Mouse (Mus musculus) brain, embryonic 14.5 days (tissue): Measurements from ENCODE around the gene Agmo.

Source experiments
- CTCF ChIP-seq: fragments of 200-500 bp; IDR thresholded peaks from 2 replicates; pipeline ENCODE4 v1.5.1; 2012; ENCODE audit warnings: inconsistent platforms, mild to moderate bottlenecking, moderate library complexity, borderline replicate concordance; ENCODE audit not compliant: insufficient read depth, insufficient read length; ENCODE audit errors: extremely low read depth
- POLR2A ChIP-seq: fragments of 200-500 bp; IDR thresholded peaks from 2 replicates; pipeline ENCODE4 v1.6.1; 2012; ENCODE audit warnings: mild to moderate bottlenecking, inconsistent platforms, borderline replicate concordance; ENCODE audit not compliant: poor library complexity, insufficient read depth, insufficient read length, severe bottlenecking; ENCODE audit errors: extremely low read depth

DNA sequence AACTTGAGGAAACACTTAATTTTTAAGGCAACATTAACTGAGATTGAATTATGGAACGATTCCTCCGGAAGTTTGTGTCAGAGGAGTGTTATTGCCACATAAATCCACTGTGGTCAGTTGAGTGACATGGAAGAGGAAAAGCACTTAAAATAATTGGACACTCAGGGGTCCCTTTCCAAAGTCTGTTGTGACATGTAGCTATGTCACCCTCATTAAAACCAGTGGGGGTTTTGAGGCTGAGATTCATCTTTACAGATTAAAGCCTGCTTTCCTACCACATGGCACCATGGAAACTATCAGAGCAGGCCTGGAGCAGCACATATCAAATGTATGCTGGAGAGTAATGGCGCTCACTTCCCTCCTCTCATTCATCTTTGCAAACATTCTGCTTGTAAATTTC lies 31.2 kb downstream of the Agmo start:
- no peak for TF ChIP-seq POLR2A
- TF ChIP-seq CTCF = no peak
